Mouse (Mus musculus): ENCODE results near the gene Strip2. TPM values are rescaled to one million over a fixed set of nuclear protein-coding genes. Genes with fewer than 3 reads are reported as not detected.

Gene Strip2
- total RNA-seq, 1 experiment from 2014 or later, result 0.35 TPM

DNA sequence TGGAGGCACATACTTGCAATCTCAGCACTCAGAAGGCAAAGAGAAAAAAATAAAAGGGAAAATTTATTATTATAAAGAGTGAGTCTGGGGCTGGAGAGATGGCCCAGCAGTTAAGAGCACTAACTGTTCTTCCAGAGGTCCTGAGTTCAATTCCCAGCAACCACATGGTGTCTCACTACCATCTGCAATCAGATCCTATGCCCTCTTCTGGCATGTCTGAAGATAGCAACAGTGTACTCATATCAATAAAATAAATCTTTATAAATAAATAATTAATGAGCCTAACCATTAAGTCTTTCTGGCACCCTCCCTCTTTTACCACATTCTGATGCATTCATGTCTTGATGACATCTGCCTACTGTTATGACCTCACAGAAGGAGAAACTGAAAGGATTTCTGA is 65.0 kb downstream of the Strip2 start:
- no peak for ATAC-seq (replicated peaks in 1 of 2; ENCODE audit: insufficient read depth in 1 of 2, low FRiP score in 2 of 2, low TSS enrichment in 1 of 2, low read depth in 1 of 2, poor library complexity in 2 of 2, severe bottlenecking in 2 of 2)

DNA sequence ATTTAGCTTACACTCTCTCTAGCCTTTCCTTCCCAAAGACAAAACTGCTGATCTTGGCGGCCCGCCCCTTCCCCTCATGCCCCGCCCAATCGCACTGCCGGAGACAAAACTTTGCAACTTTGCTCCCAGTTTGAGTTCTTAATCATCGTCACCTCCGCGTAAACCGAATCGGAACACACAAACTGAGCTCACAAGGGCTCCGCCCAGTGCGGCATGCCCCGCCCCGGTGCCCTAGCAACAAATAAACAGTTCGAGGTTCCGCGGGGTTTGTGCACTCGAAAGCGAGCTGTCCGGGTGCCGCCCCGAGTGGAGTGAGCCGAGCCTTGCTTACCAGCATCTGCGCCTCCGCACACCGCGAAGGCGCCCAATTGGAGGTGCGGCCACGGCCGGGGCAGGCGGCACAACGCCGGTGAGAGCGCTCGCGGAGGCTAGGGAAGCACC is 68.3 kb downstream of the Strip2 start:
- ATAC-seq (replicated peaks in 1 of 2; ENCODE audit: insufficient read depth in 1 of 2, low FRiP score in 2 of 2, low TSS enrichment in 1 of 2, low read depth in 1 of 2, poor library complexity in 2 of 2, severe bottlenecking in 2 of 2), result peak; percentile 96

DNA sequence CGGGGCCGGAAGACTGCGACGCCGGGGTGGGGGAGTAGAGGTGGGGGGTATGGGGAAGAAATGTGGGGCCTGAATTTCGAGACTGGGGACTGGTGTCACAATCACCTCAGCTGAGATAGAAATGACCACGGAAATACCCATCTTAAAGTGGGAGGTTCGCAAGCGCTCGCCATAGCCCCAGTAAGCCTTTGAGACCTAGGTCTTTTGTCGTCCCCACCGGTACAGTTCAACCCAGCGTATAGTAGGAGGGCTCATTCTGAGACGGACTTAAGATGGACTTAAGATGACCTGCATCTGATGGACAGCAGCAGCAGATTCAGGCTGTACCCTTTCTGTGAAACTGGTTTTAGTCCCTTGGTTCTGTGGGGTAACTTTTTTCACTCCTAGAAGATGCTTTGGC is 68.7 kb downstream of the Strip2 start:
- ATAC-seq (replicated peaks in 1 of 2; ENCODE audit: insufficient read depth in 1 of 2, low FRiP score in 2 of 2, low TSS enrichment in 1 of 2, low read depth in 1 of 2, poor library complexity in 2 of 2, severe bottlenecking in 2 of 2), result no peak; a peak in 1 of 4 replicates

DNA sequence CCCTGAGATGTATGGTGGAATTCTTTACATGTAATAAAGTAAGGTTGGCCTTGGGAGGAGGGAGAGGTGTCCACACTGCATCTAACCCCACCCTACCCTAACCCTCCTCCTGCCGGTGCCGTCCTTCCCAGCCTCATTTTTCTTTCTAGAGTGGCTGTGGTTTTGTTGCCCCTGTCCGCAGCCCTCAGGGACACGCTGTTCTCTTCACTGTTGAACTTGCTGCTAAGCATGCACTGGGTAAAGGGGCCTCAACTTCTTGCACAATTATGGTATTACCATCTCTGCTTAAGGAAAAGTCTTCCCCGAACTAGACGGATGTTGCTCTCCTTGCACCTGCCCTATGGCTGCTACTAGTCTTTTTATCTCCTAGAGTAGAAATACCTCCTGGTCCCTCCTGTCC is 69.2 kb downstream of the Strip2 start:
- ATAC-seq (replicated peaks in 1 of 2; ENCODE audit: insufficient read depth in 1 of 2, low FRiP score in 2 of 2, low TSS enrichment in 1 of 2, low read depth in 1 of 2, poor library complexity in 2 of 2, severe bottlenecking in 2 of 2), result no peak

GRCm38 (mm10) chr6:29987246-29987645 is 70.4 kb downstream of the Strip2 start:
- no peak for ATAC-seq (replicated peaks in 1 of 2; ENCODE audit: insufficient read depth in 1 of 2, low FRiP score in 2 of 2, low TSS enrichment in 1 of 2, low read depth in 1 of 2, poor library complexity in 2 of 2, severe bottlenecking in 2 of 2)

DNA sequence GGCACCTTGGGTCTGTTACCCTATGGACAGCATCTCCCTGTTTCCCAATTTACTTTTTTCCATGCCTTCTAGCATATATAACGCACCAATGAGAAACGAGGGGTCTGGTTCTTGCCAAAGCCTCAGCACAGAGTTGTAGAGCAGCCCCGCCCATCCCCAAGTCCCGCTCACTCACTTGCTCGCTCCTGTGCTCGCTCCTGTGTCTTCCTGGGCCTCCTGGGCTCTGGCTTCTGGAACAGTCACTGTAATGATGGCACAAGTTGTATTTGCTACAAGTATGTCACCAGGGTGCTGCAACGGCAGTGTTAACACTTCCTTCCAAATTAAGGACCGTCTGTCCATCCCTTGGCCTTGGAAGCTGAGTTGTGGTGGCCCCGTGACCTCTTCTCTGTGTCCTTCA is 81.3 kb downstream of the Strip2 start:
- ATAC-seq (replicated peaks in 1 of 2; ENCODE audit: insufficient read depth in 1 of 2, low FRiP score in 2 of 2, low TSS enrichment in 1 of 2, low read depth in 1 of 2, poor library complexity in 2 of 2, severe bottlenecking in 2 of 2), result no peak

DNA sequence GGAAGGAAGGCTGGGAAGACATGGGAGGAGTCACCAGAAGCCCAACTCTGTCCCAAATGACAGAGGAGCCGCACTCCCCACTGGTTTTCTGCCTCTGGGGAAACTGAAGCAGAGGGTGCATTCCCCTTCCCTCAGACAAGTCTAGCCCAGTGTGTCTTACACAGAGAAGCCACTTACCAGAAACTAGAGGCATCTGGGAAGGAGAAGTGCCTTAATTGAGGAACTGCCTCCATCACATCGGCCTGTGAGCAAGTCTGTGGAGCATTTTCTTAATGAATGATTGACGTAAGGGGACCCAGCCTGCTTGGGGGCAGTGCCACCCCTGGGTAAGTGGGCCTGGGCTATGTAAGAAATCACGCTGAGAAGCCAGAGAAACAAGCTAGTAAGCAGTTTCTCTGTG is 82.0 kb downstream of the Strip2 start:
- ATAC-seq (replicated peaks in 1 of 2; ENCODE audit: insufficient read depth in 1 of 2, low FRiP score in 2 of 2, low TSS enrichment in 1 of 2, low read depth in 1 of 2, poor library complexity in 2 of 2, severe bottlenecking in 2 of 2), result no peak

- no peak for ATAC-seq (replicated peaks in 1 of 2; ENCODE audit: insufficient read depth in 1 of 2, low FRiP score in 2 of 2, low TSS enrichment in 1 of 2, low read depth in 1 of 2, poor library complexity in 2 of 2, severe bottlenecking in 2 of 2)
These were observed 85.8 kb downstream of the Strip2 start for GRCm38 (mm10) chr6:30002628-30003027.

GRCm38 (mm10) chr6:30005851-30006250 is 89.0 kb downstream of the Strip2 start:
- ATAC-seq (replicated peaks in 1 of 2; ENCODE audit: insufficient read depth in 1 of 2, low FRiP score in 2 of 2, low TSS enrichment in 1 of 2, low read depth in 1 of 2, poor library complexity in 2 of 2, severe bottlenecking in 2 of 2), result no peak

DNA sequence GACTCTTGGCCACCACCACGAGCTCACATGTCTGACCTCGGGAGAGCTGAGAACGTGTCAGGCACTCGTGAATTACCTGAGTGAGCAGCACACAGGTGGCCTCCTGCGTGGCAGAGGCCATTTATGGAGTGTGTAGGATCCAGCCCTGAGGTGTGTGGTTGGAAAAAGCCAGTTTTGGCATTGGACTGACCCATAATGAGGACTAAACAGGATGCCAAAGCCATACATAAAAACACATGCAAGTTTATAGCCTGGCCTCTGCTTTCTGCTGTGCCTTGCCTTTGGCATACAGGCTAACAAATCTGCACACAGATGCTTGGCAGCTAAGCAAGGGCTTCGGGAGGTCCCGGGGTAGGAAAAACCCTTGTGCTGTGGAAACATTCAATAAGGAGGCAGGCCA is 92.4 kb downstream of the Strip2 start:
- ATAC-seq (replicated peaks in 1 of 2; ENCODE audit: insufficient read depth in 1 of 2, low FRiP score in 2 of 2, low TSS enrichment in 1 of 2, low read depth in 1 of 2, poor library complexity in 2 of 2, severe bottlenecking in 2 of 2), result no peak

Other genes with a start within 250 kb of the Strip2 start
- 4.7 and 6.5 TPM in 2 replicates for gene Tspan33, start 222.8 kb upstream of the Strip2 start, total RNA-seq (2017)
- 32.4 and 37.9 TPM in 2 replicates for gene Smo, start 181.5 kb upstream of the Strip2 start, total RNA-seq (2017)
- 18.3 and 53.2 TPM in 2 replicates for gene Ahcyl2, start 149.0 kb upstream of the Strip2 start, total RNA-seq (2017)
- 76.5 and 82.8 TPM in 2 replicates for gene Nrf1, start 131.0 kb downstream of the Strip2 start, total RNA-seq (2017)